Mouse (Mus musculus) layer of hippocampus, postnatal 14 days (tissue): ENCODE measurements at regions not wholly inside any gene's neighbourhood (a gene's known extent, or its start where the extent isn't known, plus 50 kb on each side); places are given as distances from the start of the nearest gene placed in this dataset.

Experiments
- DNase-seq, 2 experiments: peaks; one replicate each; pipeline ENCODE4 v3.0.0; 2021 to 2022; ENCODE audit warnings: low spot score in 2 of 2, mixed read lengths in 1 of 2

- DNase-seq, result no peak
These were observed 70.7 kb downstream of the Setd4 start for GRCm38 (mm10) chr16:93533205-93533604.

GRCm38 (mm10) chr16:93531937-93532336 is 71.9 kb downstream of the Setd4 start:
- no peak for DNase-seq

- no peak for DNase-seq
These were observed 81.4 kb downstream of the Setd4 start for GRCm38 (mm10) chr16:93522485-93522884.

- DNase-seq, result no peak
These were observed 83.4 kb downstream of the Setd4 start for GRCm38 (mm10) chr16:93520481-93520880.

- DNase-seq, result no peak
These were observed 85.2 kb downstream of the Setd4 start for GRCm38 (mm10) chr16:93518620-93519019.

GRCm38 (mm10) chr16:93516793-93517192 is 87.1 kb downstream of the Setd4 start:
- no peak for DNase-seq

- peak; percentile 12 to 42 for DNase-seq
These were observed 88.4 kb downstream of the Setd4 start for GRCm38 (mm10) chr16:93515456-93515941.

GRCm38 (mm10) chr16:93513616-93514041 is 90.2 kb downstream of the Setd4 start:
- no peak for DNase-seq

- no peak for DNase-seq
These were observed 91.9 kb downstream of the Setd4 start for GRCm38 (mm10) chr16:93511988-93512387.

GRCm38 (mm10) chr16:93511517-93511916 is 92.3 kb downstream of the Setd4 start:
- DNase-seq, result no peak

GRCm38 (mm10) chr16:93498800-93499199 is 105.1 kb downstream of the Setd4 start:
- no peak for DNase-seq

- DNase-seq, result no peak
These were observed 110.4 kb downstream of the Setd4 start for GRCm38 (mm10) chr16:93493337-93494002.

GRCm38 (mm10) chr16:93486646-93487550 is 117.0 kb downstream of the Setd4 start:
- peak in 1 of 2 experiments; percentile 5 for DNase-seq

GRCm38 (mm10) chr16:93469957-93470356 is 133.9 kb downstream of the Setd4 start:
- no peak for DNase-seq

GRCm38 (mm10) chr16:93465741-93466140 is 138.1 kb downstream of the Setd4 start:
- no peak for DNase-seq

- no peak for DNase-seq
These were observed 139.0 kb downstream of the Setd4 start for GRCm38 (mm10) chr16:93464898-93465297.

- no peak for DNase-seq
These were observed 140.5 kb downstream of the Setd4 start for GRCm38 (mm10) chr16:93463405-93463804.

GRCm38 (mm10) chr16:93462286-93462610 is 141.6 kb downstream of the Setd4 start:
- DNase-seq, result no peak

- no peak for DNase-seq
These were observed 142.2 kb downstream of the Setd4 start for GRCm38 (mm10) chr16:93461406-93462285.

GRCm38 (mm10) chr16:93459497-93460240 is 144.2 kb downstream of the Setd4 start:
- DNase-seq, result no peak
